Mouse (Mus musculus) limb, embryonic 15.5 days (tissue): ENCODE results near the gene Lama1. TPM values are rescaled to one million over a fixed set of nuclear protein-coding genes. Genes with fewer than 3 reads are reported as not detected.
"Not testable (repeated sequence)": the region's sequence is repeated elsewhere in the genome, so short reads cannot be mapped to it uniquely, and the experiment has no call there.

Experiments used
- ATAC-seq: fragments of 200-750 bp; cut with Nextera tagmentation; 2 replicates; pipeline ENCODE4 v1.8.0; 2017; ENCODE audit warnings: low read depth, moderate TSS enrichment; ENCODE audit not compliant: insufficient number of reproducible peaks, low FRiP score, low TSS enrichment
- H3K27ac ChIP-seq: fragments of 300-500 bp; sonication (generic); 2 replicates; pipeline ENCODE4 v1.5.1; 2015; ENCODE audit warnings: moderate library complexity, mild to moderate bottlenecking, inconsistent platforms
- H3K27me3 ChIP-seq: fragments of 300-500 bp; sonication (generic); 2 replicates; pipeline ENCODE4 v1.6.1; 2015; ENCODE audit warnings: inconsistent platforms
- H3K36me3 ChIP-seq: fragments of 300-500 bp; sonication (generic); 2 replicates; pipeline ENCODE4 v1.6.1; 2015; ENCODE audit warnings: inconsistent platforms
- H3K4me1 ChIP-seq: fragments of 300-500 bp; sonication (generic); 2 replicates; pipeline ENCODE4 v1.6.1; 2015; ENCODE audit warnings: inconsistent platforms
- H3K4me2 ChIP-seq: fragments of 300-500 bp; sonication (generic); 2 replicates; pipeline ENCODE4 v1.6.1; 2015; ENCODE audit warnings: mild to moderate bottlenecking, inconsistent platforms
- H3K4me3 ChIP-seq: fragments of 300-500 bp; sonication (generic); 2 replicates; pipeline ENCODE4 v1.5.1; 2015; ENCODE audit warnings: mild to moderate bottlenecking, inconsistent platforms
- H3K9ac ChIP-seq: fragments of 300-500 bp; sonication (generic); 2 replicates; pipeline ENCODE4 v1.6.1; 2015; ENCODE audit warnings: inconsistent platforms
- H3K9me3 ChIP-seq: fragments of 300-500 bp; sonication (generic); 2 replicates; pipeline ENCODE4 v1.6.1; 2016; ENCODE audit warnings: inconsistent platforms
- WGBS: fragments of 180-500 bp; shearing (Covaris S2); methylation state at CpG from one replicate; pipeline ENCODE4 v1.1.7; 2015; 5-methylcytosine and 5-hydroxymethylcytosine counted together
- polyA plus RNA-seq: library from polyadenylated mRNA; unstranded; fragments of >200 nt; fragmentation: Nextera tagmentation; extraction: Ambion mirVana; gene quantifications from 2 replicates; pipeline ENCODE4 v1.2.1, GENCODE M21; 2015

Gene Lama1
- polyA plus RNA-seq, 1 experiment from 2014 or later = 3.3 TPM

DNA sequence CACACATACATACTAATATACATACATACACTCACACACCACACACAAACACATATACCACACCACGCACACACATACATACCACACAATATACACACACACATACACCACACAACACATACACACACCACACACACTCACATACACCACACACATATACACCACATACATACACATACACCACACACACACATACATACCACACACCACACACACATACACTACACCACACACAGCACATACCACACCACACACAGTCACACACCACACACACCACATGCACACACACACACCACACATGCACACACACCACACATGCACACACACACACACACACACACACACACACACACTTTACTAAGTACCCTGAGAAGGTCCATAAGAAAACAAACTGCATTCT, 25.5 kb downstream of the Lama1 start:
- Histone ChIP-seq H3K4me3 (no peak overlapping the region), H3K27ac (no peak overlapping the region), H3K9ac (no peak overlapping the region), H3K4me1 (no peaks in the 10 kb centered on the region), H3K27me3 (no peaks in the 10 kb centered on the region), H3K4me2 (no peak overlapping the region), H3K36me3 (no peaks in the 10 kb centered on the region), H3K9me3 (no peaks in the 10 kb centered on the region)
- 100% methylated on average over 1 of the region's 1 CpGs for WGBS
- ATAC-seq = no peak; the same call in 1 of the 2 replicates

DNA sequence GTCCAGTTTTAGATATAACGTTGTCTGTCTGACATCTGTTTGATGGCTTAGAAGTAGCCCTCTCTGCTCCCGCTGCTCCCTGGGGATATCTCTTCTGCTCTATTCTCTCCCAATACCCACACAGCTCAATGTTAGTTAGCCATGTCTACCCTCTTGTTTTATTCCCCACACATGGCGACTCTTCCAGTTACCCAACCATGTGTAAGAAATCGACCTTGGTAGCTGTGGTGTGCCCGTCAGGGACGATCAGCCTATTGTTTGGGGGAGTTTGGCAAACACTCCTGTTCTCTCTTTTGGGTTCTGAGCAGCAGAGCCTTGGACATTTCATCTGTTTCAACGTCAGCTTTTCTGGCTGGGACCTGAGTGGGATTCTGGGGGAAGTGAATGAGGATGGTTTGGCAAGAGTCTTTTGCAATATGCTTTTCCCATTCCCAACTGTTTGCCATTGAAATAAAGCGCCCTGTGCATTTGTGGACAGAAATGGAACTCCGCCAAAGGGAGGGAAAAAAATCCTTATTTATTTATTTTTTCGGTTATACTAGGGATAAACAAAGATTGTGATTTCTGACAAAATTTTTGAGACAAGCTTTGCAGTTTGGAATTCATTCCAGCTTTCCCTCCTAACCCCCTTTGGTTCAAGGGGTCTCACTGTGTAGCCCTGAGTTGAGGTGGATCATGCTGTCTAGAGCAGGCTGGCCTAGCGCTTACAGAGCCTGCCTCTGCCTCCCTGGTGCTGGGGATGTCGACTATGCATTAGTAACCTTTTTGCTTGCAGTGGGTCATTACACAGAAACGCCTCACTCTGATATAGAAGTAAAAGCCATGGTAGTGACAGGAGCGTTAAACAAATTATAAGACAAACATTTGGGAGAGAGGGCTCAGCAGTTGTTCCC, 26.4 kb downstream of the Lama1 start:
- ATAC-seq = no peak
- no peak overlapping the region for H3K9ac ChIP-seq
- H3K27ac ChIP-seq = no peak overlapping the region
- H3K27me3 ChIP-seq = no peaks in the 10 kb centered on the region
- no peak overlapping the region for H3K4me2 ChIP-seq
- WGBS = 66% methylated on average over 14 of the region's 14 CpGs
- H3K9me3 ChIP-seq = no peaks in the 10 kb centered on the region
- no peak overlapping the region for H3K4me3 ChIP-seq
- no peaks in the 10 kb centered on the region for H3K4me1 ChIP-seq
- H3K36me3 ChIP-seq = no peaks in the 10 kb centered on the region

DNA sequence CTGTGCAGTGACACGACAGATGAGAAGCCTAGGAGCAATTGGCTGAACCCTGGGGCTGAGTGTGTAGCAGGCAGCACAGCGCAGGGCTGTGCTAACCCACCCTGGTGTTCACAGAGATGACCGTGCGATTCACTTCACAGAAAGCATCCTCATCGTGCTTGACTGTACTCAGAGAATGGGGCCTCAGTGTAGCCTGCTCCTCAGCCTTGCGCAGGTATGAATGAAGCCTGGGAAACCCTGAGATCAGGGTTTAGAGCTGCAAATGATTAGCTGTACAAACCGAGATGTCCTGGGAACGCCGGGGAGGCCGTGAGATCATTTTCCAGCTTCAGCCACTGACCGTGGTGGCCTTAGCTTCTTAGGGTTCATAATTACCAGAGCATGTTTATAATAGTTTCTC, 29.5 kb downstream of the Lama1 start:
- Histone ChIP-seq H3K4me2 (no peak overlapping the region), H3K36me3 (no peaks in the 10 kb centered on the region), H3K27ac (no peak overlapping the region), H3K27me3 (no peaks in the 10 kb centered on the region), H3K9me3 (no peaks in the 10 kb centered on the region), H3K4me3 (no peak overlapping the region), H3K9ac (no peak overlapping the region), H3K4me1 (no peaks in the 10 kb centered on the region)
- WGBS = 81% methylated on average over 11 of the region's 11 CpGs
- ATAC-seq = no peak

DNA sequence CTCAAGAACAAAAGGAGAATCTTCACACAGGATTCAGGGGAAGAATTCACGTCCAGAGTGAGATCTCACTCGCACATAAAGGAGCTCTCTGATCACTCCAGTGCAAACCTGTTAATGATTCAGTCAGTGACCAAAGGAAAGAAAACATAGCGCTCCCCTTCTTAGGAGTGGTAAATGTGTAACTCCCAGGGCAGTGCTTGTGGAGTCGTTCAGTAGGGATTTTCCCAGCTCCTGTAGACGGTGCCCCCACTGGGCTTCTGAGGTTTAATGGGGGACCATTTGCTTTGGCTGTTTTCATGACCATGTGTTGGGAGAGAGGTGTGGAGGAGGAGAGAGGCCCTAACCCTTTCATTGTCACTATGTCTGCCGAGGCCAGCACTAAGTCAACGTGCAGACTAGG, 31.7 kb downstream of the Lama1 start:
- ATAC-seq = no peak
- Histone ChIP-seq H3K4me2 (no peak overlapping the region), H3K4me3 (no peak overlapping the region), H3K9me3 (no peaks in the 10 kb centered on the region), H3K9ac (no peak overlapping the region), H3K27ac (no peak overlapping the region), H3K27me3 (no peaks in the 10 kb centered on the region), H3K4me1 (no peaks in the 10 kb centered on the region), H3K36me3 (no peaks in the 10 kb centered on the region)
- 44% methylated on average over 7 of the region's 7 CpGs for WGBS

DNA sequence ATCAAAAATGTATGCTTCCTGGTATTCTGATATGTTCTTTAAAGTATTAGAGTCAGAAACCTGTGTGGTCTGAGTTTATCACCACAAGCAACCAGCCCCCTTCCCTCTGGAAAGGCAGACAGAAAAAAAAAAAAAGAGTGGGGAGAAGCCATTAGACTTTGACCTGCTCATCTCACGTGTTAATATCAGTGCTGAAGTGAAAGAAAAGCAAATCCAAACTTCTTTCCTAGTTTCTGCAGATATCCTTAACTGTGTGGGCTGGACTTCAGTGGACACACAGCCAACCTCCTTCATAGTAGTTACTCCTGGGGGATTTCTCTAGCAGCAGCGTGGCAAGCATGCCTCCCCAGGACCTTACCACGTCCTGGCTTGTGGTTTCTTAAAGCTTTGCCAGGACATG, 34.0 kb downstream of the Lama1 start:
- Histone ChIP-seq H3K36me3 (no peaks in the 10 kb centered on the region), H3K27ac (no peak overlapping the region), H3K27me3 (no peaks in the 10 kb centered on the region), H3K4me2 (no peak overlapping the region), H3K9ac (no peak overlapping the region), H3K4me1 (no peaks in the 10 kb centered on the region), H3K4me3 (no peak overlapping the region), H3K9me3 (no peaks in the 10 kb centered on the region)
- 39% methylated on average over 3 of the region's 3 CpGs for WGBS
- ATAC-seq = no peak

DNA sequence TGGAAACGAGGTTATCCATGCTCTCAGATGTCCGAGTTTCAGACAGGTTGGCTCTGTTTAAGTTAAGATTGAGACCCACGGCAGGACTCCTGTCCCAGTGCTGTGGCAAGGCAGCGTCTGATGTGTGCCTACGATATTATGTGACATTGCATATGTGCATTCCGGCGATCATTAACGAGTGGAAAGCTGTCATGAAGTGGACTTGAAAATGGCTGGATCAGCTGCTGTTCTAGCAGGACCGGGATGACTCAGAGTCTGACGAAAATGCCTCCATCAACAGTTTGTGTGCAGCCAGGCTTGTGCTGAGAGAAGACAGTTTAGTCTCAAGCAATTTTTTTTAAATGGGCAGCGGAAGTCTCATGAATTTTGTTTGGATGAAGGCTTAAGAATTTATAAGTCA, 34.9 kb downstream of the Lama1 start:
- H3K9me3 ChIP-seq = no peaks in the 10 kb centered on the region
- H3K27me3 ChIP-seq = no peaks in the 10 kb centered on the region
- H3K4me1 ChIP-seq = no peaks in the 10 kb centered on the region
- no peak overlapping the region for H3K4me2 ChIP-seq
- H3K9ac ChIP-seq = no peak overlapping the region
- H3K27ac ChIP-seq = no peak overlapping the region
- 75% methylated on average over 11 of the region's 11 CpGs for WGBS
- H3K36me3 ChIP-seq = no peaks in the 10 kb centered on the region
- H3K4me3 ChIP-seq = no peak overlapping the region
- ATAC-seq = no peak

DNA sequence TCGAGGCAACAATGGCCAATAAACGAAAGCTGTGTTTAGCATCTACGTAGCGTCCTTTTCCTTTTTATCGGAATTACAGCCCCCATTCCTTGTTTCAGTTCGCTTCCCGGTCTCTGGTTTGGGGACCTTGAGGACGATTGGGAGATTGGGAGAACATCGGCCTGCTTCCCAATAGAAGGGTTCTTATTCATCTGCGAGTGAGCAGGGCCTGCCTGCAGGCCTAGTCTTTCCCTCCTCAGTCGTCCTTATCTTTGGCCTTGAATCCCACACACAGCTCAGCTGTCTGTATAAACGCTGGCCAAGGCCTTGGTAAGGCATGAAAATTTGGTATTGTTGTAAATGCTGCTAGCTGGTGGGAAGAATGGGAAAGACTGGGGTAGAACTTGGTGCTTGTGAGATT, 36.5 kb downstream of the Lama1 start:
- H3K4me1 ChIP-seq = no peaks in the 10 kb centered on the region
- WGBS = 82% methylated on average over 12 of the region's 12 CpGs
- no peak overlapping the region for H3K4me3 ChIP-seq
- no peak overlapping the region for H3K9ac ChIP-seq
- no peak overlapping the region for H3K4me2 ChIP-seq
- ATAC-seq = no peak
- H3K36me3 ChIP-seq = no peaks in the 10 kb centered on the region
- no peaks in the 10 kb centered on the region for H3K9me3 ChIP-seq
- no peak overlapping the region for H3K27ac ChIP-seq
- H3K27me3 ChIP-seq = no peaks in the 10 kb centered on the region

DNA sequence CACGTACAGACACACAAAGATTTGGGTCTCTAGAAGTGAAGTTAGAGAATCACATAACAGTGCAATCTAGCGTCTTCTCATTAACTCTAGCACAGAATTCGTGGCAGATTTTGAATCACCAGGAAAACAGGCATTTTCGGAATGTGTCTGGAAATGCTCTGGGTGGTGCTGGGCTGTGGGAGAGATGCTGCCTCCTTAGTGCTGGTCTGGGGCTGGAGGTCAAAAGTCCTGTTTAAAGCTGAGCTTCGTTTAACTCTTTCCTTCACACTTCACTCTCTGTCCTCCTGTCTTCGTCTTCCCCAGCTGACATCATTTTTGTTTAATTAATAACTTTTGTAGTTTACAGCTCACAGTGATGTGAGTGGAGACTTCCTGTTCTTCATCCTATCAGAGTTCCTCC, 38.7 kb downstream of the Lama1 start:
- Histone ChIP-seq H3K4me3 (no peak overlapping the region), H3K27me3 (no peaks in the 10 kb centered on the region), H3K27ac (no peak overlapping the region), H3K9ac (no peak overlapping the region), H3K9me3 (no peaks in the 10 kb centered on the region), H3K36me3 (no peaks in the 10 kb centered on the region), H3K4me1 (no peaks in the 10 kb centered on the region), H3K4me2 (no peak overlapping the region)
- 63% methylated on average over 6 of the region's 6 CpGs for WGBS
- ATAC-seq = no peak

DNA sequence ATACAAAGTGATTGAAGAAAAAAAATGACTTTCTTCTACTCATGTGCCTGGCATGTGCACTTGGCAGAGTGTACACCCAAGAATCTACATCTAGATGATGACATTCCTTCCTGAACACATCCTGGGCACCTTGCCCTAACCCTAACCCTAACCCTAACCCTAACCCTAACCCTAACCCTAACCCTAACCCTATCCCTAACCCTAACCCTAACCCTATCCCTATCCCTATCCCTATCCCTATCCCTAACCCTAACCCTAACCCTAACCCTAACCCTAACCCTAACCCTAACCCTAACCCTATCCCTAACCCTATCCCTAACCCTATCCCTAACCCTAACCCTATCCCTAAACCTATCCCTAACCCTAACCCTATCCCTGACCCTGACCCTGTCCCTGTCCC, 44.2 kb downstream of the Lama1 start:
- not testable (repeated sequence) for H3K9ac ChIP-seq, H3K4me1 ChIP-seq, H3K4me2 ChIP-seq, H3K4me3 ChIP-seq, H3K9me3 ChIP-seq, H3K36me3 ChIP-seq, H3K27ac ChIP-seq, H3K27me3 ChIP-seq, ATAC-seq

DNA sequence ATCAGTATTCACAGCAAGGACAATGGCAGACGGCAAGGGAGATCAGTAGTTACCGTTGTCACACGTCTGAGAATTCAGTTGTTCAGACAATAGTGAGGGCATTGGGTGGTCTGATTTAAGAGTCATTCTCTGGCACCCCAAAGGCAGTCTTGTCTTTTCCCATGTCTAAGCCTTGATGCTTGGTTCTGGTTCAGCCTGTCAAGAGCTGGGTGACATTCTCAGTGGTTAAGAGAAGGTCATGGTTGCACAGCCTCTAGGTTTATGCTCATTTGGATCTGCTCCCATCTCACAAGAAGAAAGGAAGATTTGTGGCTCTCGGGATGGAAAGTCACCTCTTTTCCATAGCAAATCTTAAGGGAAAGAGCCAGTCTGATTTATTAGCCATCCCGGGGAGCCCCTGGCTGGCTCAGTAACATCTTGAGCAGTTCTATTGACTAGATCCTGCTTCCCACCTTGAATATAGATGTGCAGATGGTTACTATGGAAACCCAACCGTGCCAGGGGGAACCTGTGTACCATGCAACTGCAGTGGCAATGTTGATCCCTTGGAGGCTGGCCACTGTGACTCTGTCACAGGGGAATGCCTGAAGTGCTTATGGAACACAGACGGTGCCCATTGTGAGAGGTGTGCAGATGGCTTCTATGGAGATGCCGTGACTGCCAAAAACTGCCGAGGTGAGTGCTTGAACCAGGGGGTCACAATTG, 67.3 kb downstream of the Lama1 start:
- no peak for ATAC-seq
- 86% methylated on average over 9 of the region's 9 CpGs for WGBS
- Histone ChIP-seq H3K9ac (no peak overlapping the region), H3K27me3 (no peaks in the 10 kb centered on the region), H3K36me3 (no peaks in the 10 kb centered on the region), H3K4me1 (no peaks in the 10 kb centered on the region), H3K4me3 (no peak overlapping the region), H3K27ac (no peak overlapping the region), H3K9me3 (no peaks in the 10 kb centered on the region), H3K4me2 (no peak overlapping the region)

DNA sequence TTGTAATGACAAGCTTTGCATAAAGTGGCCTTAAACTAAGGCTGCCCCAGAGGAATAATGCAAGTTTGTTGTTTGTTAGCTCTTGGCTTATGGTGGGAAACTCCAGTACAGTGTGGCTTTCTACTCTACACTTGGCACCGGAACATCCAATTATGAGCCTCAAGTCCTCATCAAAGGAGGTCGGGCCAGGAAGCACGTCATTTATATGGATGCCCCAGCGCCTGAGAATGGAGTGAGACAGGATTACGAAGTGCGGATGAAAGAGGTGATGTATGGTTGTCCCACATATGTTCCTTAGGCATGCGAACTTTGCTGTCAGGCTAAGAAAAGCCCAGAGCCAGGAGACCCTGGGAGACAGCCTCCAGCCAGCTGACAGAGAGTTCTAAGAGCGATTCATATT, 76.5 kb downstream of the Lama1 start:
- no peaks in the 10 kb centered on the region for H3K9me3 ChIP-seq
- no peak overlapping the region for H3K4me3 ChIP-seq
- H3K4me1 ChIP-seq = no peaks in the 10 kb centered on the region
- no peak overlapping the region for H3K9ac ChIP-seq
- H3K36me3 ChIP-seq = no peaks in the 10 kb centered on the region
- H3K4me2 ChIP-seq = no peak overlapping the region
- WGBS = 52% methylated on average over 8 of the region's 8 CpGs
- ATAC-seq = no peak
- no peaks in the 10 kb centered on the region for H3K27me3 ChIP-seq
- H3K27ac ChIP-seq = no peak overlapping the region

DNA sequence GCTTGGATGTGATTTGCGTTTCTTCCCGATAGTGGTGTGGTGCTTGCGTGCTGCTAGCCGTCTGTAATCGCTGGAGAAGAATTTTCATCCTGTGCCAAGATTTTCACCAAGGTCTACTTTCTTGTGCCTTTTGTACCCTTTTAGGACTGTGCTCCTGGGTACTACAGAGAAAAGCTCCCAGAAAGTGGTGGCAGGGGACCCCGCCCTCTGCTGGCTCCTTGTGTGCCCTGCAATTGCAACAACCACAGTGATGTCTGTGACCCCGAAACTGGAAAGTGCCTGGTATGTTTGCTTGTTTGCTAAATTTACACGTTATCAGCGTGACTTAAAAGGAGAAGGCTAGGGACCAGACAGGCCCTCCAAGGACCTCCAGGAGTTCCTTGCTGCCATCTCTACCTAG, 79.7 kb downstream of the Lama1 start:
- ATAC-seq = no peak
- Histone ChIP-seq H3K27me3 (no peaks in the 10 kb centered on the region), H3K4me1 (no peaks in the 10 kb centered on the region), H3K9ac (no peak overlapping the region), H3K36me3 (no peaks in the 10 kb centered on the region), H3K4me3 (no peak overlapping the region), H3K4me2 (no peak overlapping the region), H3K27ac (no peak overlapping the region), H3K9me3 (no peaks in the 10 kb centered on the region)
- 67% methylated on average over 9 of the region's 9 CpGs for WGBS
